Mouse (Mus musculus): ENCODE measurements at regions not wholly inside any gene's neighbourhood (a gene's known extent, or its start where the extent isn't known, plus 50 kb on each side); places are given as distances from the start of the nearest gene placed in this dataset.

GRCm38 (mm10) chr16:47754671-47755070 lies 528.9 kb upstream of the Dppa4 start:
- DNase-seq, result no peak

GRCm38 (mm10) chr16:47758296-47758695 lies 525.2 kb upstream of the Dppa4 start:
- DNase-seq, result no peak

- DNase-seq, result peak; percentile 3
Measured at GRCm38 (mm10) chr16:47765742-47766141, 517.8 kb upstream of the Dppa4 start.

GRCm38 (mm10) chr16:47788515-47788914 lies 495.0 kb upstream of the Dppa4 start:
- no peak for DNase-seq

- DNase-seq, result no peak
Measured at GRCm38 (mm10) chr16:47790666-47791065, 492.9 kb upstream of the Dppa4 start.

- DNase-seq, result no peak
Measured at GRCm38 (mm10) chr16:47791456-47791855, 492.1 kb upstream of the Dppa4 start.

GRCm38 (mm10) chr16:47798838-47799237 lies 484.7 kb upstream of the Dppa4 start:
- DNase-seq, result no peak

- DNase-seq, result no peak
Measured at GRCm38 (mm10) chr16:47843169-47843568, 440.4 kb upstream of the Dppa4 start.

- DNase-seq, result no peak
Measured at GRCm38 (mm10) chr16:47851631-47852030, 431.9 kb upstream of the Dppa4 start.

GRCm38 (mm10) chr16:47859840-47860239 lies 423.7 kb upstream of the Dppa4 start:
- DNase-seq, result no peak

GRCm38 (mm10) chr16:47875258-47875657 lies 408.3 kb upstream of the Dppa4 start:
- DNase-seq, result no peak

- DNase-seq, result no peak
Measured at GRCm38 (mm10) chr16:47883476-47883875, 400.1 kb upstream of the Dppa4 start.

- no peak for DNase-seq
Measured at GRCm38 (mm10) chr16:47887019-47887418, 396.5 kb upstream of the Dppa4 start.

GRCm38 (mm10) chr16:47900785-47901184 lies 382.7 kb upstream of the Dppa4 start:
- no peak for DNase-seq

GRCm38 (mm10) chr16:47938000-47938399 lies 345.5 kb upstream of the Dppa4 start:
- DNase-seq, result no peak

Measured in liver (tissue).